Mouse (Mus musculus) retina, postnatal 1 day (tissue): Measurements from ENCODE around the gene Gpr142.

Experiments used
- DNase-seq: peaks from one replicate; pipeline ENCODE4 v3.0.0-alpha.2; 2012

The Gpr142 gene

GRCm38 (mm10) chr11:114798624-114799023, at the start of gene Gpr142:
Gene Gpr142 (plus strand): TSS chr11:114798924.
- DNase-seq, result no peak

- DNase-seq, result peak; percentile 85
Measured at GRCm38 (mm10) chr11:114764820-114765818, 33.6 kb upstream of the Gpr142 start, which contains the start of gene Kif19a. Gene Kif19a (plus strand): TSS chr11:114765388.

- peak; percentile 55 for DNase-seq
Measured at GRCm38 (mm10) chr11:114769911-114770310, 28.8 kb upstream of the Gpr142 start.

- peak; percentile 64 for DNase-seq
Measured at GRCm38 (mm10) chr11:114771896-114772295, 26.8 kb upstream of the Gpr142 start.

GRCm38 (mm10) chr11:114780076-114780475, 18.6 kb upstream of the Gpr142 start:
- peak; percentile 91 for DNase-seq

GRCm38 (mm10) chr11:114785892-114786291, 12.8 kb upstream of the Gpr142 start:
- no peak for DNase-seq

GRCm38 (mm10) chr11:114786326-114786725, 12.4 kb upstream of the Gpr142 start:
- peak; percentile 72 for DNase-seq

GRCm38 (mm10) chr11:114787611-114788010, 11.1 kb upstream of the Gpr142 start:
- no peak for DNase-seq

GRCm38 (mm10) chr11:114789061-114789714, 9.5 kb upstream of the Gpr142 start:
- DNase-seq, result peak; percentile 90

GRCm38 (mm10) chr11:114789716-114790115, 9.0 kb upstream of the Gpr142 start:
- no peak for DNase-seq

GRCm38 (mm10) chr11:114790171-114790570, 8.6 kb upstream of the Gpr142 start:
- DNase-seq, result no peak

GRCm38 (mm10) chr11:114790841-114791240, 7.9 kb upstream of the Gpr142 start:
- DNase-seq, result peak; percentile 60

- DNase-seq, result no peak
Measured at GRCm38 (mm10) chr11:114791351-114791889, 7.3 kb upstream of the Gpr142 start.

- peak; percentile 82 for DNase-seq
Measured at GRCm38 (mm10) chr11:114791891-114792411, 6.8 kb upstream of the Gpr142 start.

GRCm38 (mm10) chr11:114792931-114793494, 5.7 kb upstream of the Gpr142 start:
- no peak for DNase-seq

- DNase-seq, result peak; percentile 56
Measured at GRCm38 (mm10) chr11:114793868-114794545, 4.7 kb upstream of the Gpr142 start.

- DNase-seq, result no peak
Measured at GRCm38 (mm10) chr11:114794691-114795090, 4.0 kb upstream of the Gpr142 start.

- DNase-seq, result peak; percentile 99
Measured at GRCm38 (mm10) chr11:114795231-114795746, 3.4 kb upstream of the Gpr142 start.

- peak; percentile 98 for DNase-seq
Measured at GRCm38 (mm10) chr11:114795848-114796322, 2.8 kb upstream of the Gpr142 start, which contains the start of gene Btbd17. Gene Btbd17 (minus strand): TSS chr11:114795945.

GRCm38 (mm10) chr11:114797176-114797575, 1.5 kb upstream of the Gpr142 start:
- no peak for DNase-seq

- no peak for DNase-seq
Measured at GRCm38 (mm10) chr11:114797981-114798380, 743 bp upstream of the Gpr142 start.

GRCm38 (mm10) chr11:114801906-114802305, 3.2 kb downstream of the Gpr142 start:
- no peak for DNase-seq
